Mouse (Mus musculus) spleen, postnatal 36 days (tissue): Measurements from ENCODE around the gene Plcg1.

Source experiments
- DNase-seq, 2 experiments: peaks; one replicate each; pipeline ENCODE4 v3.0.0; 2022; ENCODE audit warnings: low spot score in 2 of 2, mixed read lengths in 1 of 2

Plcg1 gene

DNA sequence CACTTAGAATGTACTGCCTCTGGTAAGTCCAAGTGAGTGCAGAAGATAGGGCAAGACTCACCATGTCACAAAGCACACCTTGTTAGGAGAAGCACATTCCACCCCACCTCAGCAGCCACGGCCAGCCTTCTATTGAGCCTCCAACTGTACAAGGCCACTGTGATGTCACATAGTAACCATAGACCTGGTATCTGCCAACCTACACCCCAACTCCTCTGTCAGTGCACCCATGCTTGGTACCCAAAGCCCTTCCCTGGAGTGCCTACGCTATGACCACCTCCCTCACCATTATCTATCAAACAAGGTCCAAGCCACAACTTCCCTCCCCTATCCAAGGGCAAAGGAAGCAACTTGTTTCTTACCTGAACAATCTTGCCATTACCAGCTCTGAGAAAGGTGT, 37.9 kb downstream of the Plcg1 start:
- DNase-seq: no peak

DNA sequence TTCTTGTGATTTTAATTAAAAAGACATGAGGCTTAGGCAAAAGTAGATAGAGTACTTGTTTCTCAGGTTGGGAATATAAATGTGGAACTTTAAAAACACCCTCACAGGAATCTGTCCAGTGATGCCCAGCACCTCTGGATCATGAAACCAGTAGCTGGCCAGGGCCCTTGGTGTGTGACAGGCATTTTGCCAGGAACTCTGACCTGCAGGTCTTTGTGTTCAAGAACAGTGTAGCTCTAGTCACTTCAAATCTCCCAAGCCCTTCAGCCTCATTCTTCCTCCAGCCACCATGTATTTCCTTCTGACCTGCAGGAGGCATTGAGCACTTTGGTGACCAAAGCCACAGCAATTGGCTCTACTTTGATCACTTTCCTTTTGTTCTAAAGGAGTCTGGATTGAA, 39.3 kb downstream of the Plcg1 start:
- DNase-seq: no peak

DNA sequence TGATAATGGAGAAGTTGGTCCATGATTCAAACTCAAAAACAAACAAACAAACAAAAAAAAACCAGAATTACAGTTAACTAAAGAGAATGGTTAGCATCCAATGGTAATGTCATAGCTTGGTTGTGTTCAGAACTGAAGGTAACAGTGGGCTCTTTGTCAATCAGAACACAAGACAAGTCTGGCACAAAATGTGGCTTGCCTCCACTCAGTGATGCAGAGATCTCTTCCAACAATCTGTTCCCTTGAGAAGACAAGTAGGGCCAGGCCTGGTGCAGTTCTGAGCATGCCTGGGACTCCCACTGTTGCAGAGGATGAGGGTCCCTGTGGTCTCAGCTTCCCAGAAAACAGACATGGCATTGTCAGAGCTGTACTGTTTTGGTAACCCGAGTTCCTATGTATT, 39.8 kb downstream of the Plcg1 start:
- DNase-seq: no peak

DNA sequence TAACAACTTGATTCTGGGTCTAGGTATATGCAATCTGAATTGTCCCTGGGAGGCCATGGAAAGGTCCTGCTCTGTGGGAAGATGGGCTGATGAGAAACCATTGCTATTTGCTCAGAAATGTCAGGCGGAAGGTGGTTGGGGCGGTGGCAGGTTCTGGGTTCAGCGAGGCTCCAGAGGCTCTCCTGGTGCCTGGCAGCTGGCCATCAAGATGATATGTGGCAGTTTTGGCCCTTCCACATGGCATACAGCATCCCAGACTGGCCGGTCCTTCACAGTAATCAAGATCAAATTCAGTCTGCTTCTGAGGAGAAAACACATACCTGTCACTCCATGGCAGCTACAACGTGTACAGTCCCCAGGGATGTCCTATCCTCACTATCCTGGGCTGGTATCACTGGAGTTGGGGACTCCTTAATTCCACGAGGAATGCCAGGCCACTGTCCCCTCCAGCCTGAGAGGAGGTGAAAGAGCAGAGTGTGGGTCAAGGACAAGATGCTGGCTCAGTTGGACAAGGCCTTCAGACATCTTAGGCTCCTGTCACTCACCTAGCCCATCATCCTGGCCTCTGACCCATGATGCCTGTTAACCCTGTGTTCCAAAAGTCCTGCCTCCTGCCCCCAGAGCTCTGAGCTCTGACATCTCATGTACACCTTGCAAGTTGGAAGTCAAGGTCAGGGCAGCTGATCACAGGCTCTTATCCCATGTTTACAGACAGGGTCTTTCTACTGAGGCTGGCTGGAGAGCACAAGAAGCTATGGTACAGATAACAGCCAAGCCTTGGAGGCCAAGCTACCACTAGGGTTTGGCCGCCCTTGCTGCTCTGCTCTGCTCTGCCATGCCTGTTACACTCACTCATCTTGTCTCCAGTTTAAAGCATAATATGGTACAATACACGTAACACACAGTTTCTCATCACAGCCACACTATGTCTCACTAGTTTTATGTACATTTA, 40.5 kb downstream of the Plcg1 start:
- DNase-seq: no peak

DNA sequence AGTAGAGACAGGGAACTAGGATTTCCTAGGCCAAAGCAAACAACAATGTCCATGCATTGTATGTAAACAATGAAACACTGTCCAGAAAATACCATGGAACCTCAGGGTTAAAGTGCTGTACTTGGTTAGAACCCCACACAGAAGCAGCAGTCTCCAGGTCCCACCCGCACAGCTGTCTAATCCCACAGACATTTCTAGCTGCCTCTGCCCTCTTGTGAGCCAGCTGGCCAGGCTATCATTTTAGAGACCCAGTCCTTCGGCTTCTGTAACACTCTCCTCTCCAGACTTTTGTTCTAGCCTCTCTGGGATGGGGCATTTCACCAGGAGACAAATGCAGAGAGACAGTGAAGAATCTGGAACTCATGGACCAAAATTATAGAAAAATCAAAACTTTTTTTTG, 46.9 kb downstream of the Plcg1 start:
- DNase-seq: no peak

DNA sequence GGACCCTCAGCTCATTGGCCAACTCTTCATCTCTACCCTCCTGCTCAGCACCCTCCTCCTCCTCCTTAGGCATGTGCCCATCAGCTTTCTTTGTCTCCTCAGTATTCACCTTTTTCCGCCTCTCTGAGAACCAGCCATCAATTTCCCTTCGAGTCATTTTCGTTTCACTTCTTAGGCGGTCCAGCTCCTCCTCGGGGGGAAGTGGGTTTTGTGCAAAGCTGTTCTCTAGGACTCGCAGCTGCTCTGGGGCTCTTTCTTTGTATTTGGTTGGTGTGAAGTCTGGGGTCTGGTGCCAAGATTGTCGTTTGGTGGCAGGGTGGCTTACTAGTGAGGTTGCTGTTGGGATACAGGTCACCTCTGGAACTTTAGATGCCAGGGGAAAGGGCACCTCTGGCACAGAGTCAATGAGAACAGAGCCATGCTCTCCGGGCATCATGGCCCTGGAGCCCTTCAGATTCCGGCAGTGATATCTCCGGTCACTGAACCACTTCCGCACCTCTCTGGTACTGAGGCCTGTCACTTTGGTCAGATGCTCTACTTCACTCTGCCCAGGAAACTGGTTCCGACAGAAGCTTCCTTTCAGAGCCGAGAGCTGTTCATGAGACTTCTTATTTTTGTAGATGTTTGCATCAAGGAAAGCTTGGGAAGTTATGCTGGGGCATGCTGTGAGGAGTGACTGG, 49.2 kb downstream of the Plcg1 start:
- no peak for DNase-seq

DNA sequence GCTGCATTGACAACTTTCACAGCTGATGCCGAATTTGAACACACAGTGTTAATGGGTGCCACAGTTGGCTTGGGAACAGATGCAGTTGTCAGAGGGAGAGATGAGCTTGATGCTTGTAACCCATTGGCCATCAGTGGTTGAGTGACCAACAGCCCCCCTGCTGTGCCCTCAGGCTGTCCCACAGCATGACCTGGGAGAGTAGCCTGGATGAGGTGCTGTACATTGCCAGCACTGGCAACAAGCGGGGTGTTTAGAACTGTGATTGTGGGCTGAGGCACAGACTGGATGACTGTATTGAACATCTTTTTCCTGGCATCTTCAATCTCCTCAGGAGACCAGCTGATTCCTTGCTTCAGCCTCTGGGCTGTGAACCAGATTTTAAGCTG, 49.7 kb downstream of the Plcg1 start:
- no peak for DNase-seq

DNA sequence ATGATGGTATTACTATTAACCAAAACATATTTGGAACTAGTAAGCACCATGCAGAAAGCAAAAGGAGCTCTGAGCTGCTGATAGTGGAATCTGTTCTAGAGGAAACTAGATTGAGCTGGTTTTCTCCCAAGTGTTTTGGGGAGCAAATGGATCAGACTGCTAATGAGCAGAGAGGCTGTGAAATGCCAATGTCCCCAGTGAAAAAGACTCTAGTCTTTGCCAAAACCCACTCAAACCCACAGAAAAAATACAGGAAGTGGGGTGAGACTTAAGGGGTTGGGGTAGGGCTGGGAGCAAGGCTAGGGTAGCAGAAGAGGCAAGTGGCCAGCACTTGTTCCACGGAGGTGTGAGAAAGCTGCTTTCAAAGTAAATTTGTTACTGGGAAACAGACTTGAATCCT, 55.2 kb downstream of the Plcg1 start:
- no peak for DNase-seq

DNA sequence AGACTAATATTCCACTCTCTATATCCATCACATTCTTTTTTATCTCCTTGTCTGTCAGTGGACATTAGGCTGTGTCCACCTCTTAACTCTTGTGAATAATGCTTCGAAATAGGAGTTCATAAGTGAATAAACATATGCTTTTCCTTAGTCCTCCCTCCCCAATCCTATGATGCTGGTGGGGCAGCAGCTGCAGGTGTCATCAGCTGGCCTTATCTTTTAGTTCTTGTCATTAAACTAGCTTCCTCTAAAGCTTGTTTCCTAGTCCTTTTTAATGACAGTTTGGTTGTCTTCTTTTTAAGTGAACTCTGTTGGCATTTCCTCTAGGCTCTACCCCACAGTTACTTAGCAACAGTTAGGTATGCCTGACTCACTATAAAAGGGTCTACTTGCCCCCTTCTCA, 57.9 kb downstream of the Plcg1 start:
- no peak for DNase-seq

DNA sequence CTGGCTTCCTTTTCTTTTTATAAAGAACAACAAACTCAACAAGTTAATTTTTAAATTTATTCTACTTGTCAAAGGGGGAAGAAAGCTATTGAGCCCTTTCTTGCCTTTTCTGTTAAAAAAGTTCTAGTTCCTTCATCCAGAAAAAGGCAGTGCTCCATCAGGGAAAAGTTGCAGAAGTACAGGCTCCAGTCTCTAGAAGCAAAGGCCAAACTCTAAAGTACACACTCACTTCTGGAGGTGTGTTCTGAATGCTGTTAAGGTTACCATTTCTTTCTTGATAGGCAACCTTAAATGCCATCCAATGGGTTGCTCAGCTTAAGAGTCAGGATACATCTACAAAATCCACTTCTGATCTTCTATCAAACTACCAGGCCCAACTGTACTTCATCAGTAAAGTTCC, 58.6 kb downstream of the Plcg1 start:
- no peak for DNase-seq

DNA sequence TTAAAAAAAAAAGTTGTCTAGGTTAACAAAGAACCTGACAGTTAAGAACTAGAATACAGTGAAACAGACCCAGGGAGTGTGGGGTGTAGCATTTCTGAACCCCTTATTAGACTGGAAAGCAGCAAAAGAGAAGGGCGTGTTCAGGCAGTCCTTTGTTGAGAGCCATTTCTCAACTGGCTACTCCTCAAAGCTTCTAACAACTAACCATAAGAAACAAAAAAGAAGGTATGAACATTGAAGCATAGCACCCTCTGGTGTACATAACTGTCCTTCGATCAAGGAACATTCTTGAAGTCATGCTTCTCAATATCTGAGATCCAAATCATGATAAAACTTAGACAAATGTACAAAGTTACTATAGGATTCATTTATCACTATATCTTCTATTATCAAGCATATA, 62.0 kb downstream of the Plcg1 start:
- DNase-seq: no peak

DNA sequence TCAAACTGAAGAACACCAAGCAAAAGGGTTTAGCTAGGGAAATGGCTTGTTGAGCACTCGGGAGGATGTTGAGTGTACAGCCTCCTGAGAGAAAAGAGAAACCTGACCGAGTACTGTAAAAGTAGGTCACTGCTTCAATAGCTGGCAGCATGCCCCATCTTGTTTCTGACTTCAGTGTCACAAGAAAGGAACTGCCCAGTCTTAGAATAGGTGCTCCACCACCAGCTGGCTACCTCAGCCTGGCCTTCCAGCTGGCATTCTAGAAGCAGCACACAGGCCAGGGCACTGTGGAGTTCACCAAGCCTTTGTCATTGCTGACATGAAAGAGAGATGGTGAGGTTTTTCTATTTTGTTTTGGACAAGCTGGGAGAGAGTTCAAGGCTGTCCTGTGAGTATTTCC, 65.9 kb downstream of the Plcg1 start:
- no peak for DNase-seq

DNA sequence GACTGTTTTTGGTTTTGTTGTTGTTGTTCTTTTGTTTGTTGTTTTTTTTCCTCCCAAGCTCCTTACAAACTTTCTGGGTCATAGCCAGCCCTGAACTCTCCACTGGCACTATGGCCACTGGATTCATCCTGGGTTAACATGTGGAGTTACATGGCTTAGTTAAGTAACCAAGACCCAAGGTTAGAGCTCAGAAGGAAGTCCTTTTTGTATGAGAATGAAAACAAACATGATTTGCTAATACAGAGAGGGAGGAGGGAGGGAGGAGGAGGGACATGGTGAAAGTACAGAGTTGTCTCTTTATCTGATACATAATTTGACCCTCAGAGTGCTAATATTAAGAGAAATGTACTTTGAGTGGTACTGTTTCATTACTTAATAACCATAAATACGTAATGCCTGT, 67.1 kb downstream of the Plcg1 start:
- DNase-seq: no peak

DNA sequence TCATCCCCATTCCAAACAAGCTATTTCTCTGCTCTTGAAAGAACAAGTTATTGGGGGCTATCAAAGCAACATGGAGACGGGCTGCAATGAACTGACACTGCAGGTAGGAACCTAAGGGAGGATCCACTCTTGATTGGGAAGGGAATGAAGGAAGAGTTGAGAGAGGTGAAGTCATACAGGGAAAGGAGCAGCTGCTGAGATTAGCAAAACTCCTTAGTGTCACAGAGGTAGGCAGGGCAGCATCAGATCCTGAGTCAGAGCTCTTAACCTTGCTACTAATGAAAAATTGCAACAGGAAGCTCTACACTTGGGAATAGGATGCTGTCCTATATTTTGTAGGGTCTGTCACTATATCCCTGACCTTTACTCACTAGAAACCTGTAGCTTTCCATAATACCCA, 69.9 kb downstream of the Plcg1 start:
- DNase-seq: no peak

DNA sequence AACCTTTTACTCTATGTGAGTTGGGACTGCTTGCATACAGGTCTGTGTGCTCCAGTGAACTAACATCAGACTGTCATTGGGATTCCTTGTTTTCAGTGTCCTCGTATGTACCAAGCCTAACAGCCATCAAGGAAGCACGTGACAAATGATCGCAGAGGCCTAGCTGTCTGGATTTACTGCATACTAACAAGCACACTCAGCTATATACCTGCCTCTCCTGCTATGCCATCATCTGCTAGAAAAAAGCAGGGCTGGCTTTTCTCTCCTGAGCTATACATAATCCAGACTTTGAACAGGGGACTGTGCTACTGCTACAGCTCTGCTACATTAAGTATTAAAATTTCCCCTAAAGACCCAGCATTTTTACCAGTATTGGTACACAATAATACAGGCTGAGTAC, 71.2 kb downstream of the Plcg1 start:
- DNase-seq: no peak

DNA sequence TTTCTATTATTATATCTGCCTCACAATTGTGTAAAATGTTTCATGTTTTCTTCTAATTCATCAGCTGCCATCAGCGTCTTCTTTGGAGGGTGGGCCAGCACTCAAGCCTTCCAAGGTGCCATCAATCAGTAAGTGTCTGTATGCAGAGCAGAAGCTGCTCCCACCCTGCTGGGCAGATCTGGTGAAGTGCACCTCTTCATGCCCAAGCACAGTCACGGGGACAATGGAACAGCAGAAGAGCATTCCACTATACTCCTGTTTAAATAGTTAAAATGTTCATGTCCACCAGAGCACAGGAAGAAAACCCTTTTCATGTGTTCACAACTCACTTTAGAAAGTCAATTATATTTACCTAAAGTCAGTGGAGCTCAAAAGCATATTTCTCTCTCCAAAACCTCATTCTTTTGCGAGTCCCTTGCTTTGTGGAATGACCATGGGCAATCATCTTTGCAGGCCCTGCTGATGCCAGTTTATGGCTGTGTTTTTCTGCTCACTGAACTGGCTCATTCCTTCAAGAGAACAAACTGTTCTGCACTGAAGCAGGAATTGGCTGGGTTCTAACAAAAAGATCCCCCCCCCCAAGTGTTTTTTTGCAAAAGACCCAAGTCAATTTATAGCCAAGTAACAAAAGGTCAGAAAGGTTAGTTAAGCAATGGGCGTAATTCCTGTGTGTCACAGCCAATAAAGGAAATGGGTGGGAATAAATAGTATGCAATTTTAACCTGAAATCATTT, 73.9 kb downstream of the Plcg1 start:
- DNase-seq: no peak

DNA sequence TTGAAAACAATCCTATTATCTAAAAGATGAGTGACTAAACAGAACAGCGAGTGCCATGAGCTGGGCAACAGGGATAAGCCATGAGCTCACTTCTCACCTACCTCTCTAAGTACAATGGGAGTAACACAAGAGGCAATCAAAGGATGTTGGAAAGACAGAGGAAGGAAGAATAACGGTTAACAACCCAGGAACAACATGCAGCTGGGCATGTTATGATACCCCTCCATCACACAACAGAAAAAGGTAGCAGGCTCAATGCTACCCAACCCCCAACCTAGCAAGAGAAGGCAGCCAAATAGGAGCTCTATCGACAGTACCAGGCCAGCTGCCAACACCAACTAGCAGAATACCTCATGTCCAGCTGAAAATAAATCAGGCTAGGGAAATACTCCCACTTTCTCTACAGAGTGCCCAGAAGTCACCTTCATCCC, 75.0 kb downstream of the Plcg1 start:
- no peak for DNase-seq

DNA sequence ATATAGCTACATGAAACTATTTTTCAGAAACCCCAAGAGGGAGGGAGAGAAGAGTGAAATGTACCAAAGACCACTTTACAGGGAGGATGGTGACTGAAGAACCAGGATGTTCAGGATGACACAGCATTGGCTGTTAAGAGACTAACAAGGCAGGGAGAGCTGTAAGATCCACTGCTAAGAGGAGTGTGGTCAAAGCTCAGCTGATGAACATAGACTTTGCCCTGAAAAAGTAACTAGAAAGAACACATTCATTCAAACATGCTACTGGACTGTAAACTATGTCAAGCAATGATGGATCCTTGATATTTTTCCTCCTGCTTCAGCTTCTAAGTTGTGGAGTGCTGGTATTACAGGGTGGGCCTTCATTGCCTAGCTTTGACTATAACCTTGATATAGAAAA, 79.3 kb downstream of the Plcg1 start:
- DNase-seq: no peak

DNA sequence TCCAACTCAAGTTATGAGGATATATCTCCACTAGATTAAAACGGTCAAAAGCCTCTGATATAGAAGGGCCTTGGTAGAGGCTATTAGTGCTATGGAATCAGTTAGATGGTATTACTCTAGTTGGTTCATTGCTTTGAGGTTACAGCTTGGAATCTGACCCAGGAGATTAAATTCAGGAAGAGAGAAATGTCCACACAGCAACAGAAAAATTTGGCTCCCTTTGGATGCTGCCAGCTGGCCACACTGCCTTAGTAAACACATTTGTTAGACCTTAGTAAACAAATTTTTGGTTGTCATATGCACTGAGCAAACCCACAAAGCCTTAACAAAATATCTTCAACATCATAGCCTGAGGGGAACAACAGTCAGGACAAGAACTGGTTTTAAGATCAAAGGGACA, 79.7 kb downstream of the Plcg1 start:
- DNase-seq: no peak
